Mouse (Mus musculus) megakaryocyte, adult 5-6 weeks (primary cell): Measurements from ENCODE around the gene Rnf215. TPM values are rescaled to one million over a fixed set of nuclear protein-coding genes. Genes with fewer than 3 reads are reported as not detected.
"Not testable (repeated sequence)": the region's sequence is repeated elsewhere in the genome, so short reads cannot be mapped to it uniquely, and the experiment has no call there.

Experiments used
- ATAC-seq: 2 replicates; pipeline ENCODE4 v1.8.0; 2016; ENCODE audit warnings: mild to moderate bottlenecking, inconsistent platforms; ENCODE audit not compliant: poor library complexity, severe bottlenecking
- total RNA-seq, 2 experiments: library from RNA; stranded (forward) in 1 of 2; stranded (reverse) in 1 of 2; fragments of 153-499, 151-499 nt in 1 of 2; fragments of 221-1000, 200-1000 nt in 1 of 2; gene quantifications; 2 replicates each; pipeline versions ENCODE4 v1.2.3 to v1.2.4; 2015 to 2017

The Rnf215 gene
- total RNA-seq, 2 experiments from 2014 or later = 6.3 to 14.8 TPM

DNA sequence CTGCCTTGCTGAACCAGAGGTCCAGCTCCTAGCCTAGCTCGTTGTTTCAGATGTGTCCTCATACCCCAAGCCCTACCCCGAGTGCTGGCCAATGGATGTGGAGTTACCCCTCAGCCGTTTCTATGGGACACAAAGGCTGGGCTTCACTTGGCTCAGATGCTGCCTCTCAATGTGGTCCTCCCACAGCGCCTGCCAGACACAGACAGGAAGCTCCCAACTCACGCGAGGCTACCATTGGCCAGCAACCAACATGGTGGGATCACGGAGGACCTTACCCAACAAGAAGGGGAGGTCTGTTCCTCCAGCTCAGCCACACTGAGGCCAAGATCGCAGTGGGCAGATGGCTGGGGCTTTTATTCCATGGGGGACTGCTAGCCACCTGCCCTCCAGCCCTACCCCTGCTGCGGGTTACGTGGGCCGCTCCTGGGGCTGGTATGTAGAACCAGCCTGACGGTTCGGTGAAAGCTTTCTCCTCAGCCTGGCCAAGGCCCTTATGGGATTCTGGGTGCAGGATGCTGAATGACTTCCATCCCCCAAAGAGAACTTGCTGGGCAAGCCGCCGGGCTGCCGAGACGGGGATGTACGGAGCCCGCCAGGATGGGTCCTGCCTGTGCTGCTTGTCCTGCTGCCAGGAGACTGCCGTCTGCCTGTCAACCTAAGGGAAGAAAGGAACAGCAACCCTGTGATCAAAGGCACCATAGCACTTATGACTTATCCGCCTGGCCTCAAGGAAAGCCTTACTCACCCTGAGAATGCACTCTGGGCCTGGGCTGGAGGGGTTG is 8.5 kb downstream of the Rnf215 start:
- no peak for ATAC-seq

DNA sequence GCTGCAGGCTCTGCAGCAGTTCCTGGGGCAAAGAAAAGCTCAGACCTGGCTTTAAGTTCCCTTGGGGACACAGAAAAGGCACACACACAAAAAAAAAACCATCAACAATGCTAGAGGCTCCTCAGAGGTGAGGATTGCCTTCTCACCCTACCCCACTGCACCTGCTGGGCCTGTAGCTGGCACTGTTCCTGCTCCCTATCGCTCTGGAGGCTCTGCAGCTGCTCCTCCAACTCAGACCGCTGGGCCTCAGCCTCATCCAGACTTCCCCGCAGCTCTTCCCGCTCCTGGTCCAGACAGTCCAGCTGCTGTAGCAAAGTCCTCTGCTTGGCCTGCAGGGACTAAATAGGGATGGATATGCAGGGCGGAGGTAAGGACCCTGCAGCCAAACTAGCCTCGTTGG is 11.4 kb downstream of the Rnf215 start:
- no peak for ATAC-seq

DNA sequence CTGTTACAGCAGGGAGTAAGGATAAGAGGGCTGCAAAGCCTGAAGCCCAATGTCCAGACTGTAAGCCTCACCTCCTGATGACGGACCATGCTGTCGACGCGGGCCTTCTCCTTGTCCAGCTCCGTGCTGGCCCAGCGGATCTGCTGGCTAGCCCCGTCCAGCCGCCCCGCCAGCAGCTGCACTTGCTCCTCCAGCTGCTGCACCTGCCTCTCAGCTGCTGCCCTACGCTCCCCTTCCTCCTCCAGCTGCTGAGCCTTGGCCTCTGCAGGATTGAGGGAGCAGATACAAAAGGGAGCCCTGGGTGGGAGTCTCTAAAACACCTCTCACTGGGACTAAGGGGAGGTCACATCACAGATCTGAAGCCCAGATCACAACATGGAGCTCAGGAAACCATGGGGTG is 12.1 kb downstream of the Rnf215 start:
- ATAC-seq = no peak

DNA sequence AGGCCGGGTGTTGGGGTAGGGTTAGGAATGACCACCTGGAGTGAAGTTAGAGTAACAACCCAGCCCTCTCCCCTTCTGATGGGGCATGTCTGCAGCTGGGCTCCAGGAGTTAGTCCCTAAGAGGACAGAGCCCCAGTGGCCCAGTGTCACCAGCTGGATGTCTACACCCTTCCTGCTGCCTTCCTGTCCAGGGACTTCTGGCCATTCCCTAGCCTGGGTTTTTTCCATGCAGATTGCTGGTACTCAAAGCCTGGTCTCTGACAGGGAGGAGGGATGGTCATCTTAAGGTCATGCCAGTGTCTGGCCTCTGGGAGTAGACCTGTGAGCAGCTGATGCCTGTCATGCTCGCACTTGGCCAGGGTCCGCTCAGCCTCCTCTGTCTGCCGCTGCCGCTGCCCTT is 13.1 kb downstream of the Rnf215 start:
- ATAC-seq = no peak

DNA sequence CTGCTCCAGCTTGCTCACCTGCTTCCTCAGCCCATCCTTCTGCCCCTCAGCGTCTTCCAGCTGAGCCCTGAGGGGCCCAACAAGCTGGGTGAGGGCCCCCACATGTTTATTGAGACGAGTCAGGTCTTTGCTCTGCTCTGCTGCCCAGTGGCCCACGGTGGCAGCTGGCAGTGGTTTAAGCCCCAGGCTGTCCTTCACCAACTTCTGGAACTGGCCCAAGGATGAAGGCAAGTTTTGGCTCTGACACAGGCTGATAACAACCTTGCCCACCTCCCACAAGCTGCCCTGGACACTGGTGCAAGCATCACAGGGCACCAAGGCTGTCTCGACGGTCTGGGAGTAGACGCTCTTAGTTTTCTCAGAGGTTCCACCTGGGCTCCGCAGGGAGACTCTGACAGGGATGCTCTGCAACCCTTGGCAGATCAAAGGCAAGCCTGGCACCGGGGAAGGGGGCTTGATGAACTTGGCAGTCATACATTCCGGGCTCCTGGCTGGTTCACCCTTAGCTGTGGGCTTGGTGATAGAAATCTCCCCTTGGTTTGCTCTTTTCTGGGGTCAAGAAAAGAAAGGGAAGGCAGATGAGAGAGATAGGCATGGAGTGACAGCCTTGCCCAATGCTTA is 13.6 kb downstream of the Rnf215 start:
- no peak for ATAC-seq

DNA sequence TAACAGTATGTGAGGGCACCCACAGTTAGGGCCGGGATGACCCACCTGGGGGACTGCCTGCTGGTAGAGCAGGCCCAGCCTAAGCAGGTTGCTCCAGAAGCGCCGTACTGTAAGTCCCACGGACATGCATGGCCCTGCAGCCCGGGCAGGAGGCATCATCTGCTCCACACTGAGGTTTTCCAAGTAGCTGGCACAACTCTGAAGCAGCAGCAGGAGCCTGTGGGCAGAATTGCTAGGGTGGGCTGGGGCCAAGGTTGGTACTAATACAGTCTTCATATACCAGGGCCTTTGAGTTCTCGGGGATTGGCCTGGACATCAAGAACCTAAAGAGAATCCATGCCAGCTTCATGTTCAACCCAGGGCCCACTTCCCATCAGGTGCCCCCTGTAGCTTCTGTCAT is 14.9 kb downstream of the Rnf215 start:
- no peak for ATAC-seq

DNA sequence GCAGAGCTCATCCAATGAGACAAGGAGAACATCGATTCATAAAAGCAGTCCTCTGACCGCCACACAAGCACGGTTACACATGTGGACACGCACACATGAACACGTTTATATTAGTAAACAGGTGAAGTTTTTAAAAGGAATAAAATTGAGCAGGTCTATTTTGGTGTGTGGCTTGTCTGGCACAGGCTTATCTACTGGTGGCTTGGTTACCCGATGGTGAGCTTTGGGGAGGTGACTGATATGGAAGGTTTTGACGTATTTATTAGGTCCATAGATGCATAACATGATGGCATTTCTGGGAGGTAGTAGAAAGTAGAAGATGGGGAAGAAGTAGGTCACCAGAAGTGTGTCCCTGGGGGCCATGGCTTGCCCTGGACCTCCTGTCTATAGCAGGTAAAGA is 18.7 kb downstream of the Rnf215 start:
- no peak for ATAC-seq

DNA sequence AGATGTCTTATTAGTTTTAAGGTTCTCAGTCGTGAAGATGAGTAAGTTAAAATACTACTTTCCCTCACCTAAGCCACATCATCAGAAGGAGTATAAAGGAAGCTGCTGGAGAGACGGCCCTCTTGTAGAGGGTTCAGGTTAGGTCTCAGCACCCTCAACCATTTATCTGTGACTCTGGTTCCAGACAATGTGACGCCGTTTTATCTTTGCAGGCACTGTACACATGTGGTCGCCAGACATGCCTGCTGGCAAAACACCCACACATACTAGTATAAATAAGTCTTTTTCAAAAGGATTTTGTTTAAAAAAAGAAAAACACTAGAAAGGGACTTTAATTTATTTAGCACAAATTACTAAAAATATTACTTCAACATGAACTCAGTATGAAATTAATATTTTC is 20.6 kb downstream of the Rnf215 start:
- ATAC-seq = no peak

DNA sequence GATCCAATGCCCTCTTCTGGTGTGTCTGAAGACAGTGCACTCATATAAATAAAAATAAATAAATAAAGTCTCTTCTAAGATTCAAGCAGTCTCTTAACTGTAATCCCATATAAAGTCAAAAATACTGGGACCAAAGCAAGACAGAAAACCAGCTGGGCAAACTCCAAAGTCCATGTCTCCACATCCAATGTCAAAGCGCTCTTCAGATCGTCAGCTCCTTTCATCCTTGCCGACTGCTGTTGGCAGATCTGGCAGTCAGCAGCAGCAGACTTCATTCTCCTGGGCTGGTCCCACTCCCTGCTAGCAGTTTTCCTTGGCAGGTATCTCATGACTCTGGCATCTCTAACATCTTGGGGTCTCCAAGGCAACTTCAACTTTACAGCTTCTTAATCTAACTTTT is 23.7 kb downstream of the Rnf215 start:
- ATAC-seq = no peak

DNA sequence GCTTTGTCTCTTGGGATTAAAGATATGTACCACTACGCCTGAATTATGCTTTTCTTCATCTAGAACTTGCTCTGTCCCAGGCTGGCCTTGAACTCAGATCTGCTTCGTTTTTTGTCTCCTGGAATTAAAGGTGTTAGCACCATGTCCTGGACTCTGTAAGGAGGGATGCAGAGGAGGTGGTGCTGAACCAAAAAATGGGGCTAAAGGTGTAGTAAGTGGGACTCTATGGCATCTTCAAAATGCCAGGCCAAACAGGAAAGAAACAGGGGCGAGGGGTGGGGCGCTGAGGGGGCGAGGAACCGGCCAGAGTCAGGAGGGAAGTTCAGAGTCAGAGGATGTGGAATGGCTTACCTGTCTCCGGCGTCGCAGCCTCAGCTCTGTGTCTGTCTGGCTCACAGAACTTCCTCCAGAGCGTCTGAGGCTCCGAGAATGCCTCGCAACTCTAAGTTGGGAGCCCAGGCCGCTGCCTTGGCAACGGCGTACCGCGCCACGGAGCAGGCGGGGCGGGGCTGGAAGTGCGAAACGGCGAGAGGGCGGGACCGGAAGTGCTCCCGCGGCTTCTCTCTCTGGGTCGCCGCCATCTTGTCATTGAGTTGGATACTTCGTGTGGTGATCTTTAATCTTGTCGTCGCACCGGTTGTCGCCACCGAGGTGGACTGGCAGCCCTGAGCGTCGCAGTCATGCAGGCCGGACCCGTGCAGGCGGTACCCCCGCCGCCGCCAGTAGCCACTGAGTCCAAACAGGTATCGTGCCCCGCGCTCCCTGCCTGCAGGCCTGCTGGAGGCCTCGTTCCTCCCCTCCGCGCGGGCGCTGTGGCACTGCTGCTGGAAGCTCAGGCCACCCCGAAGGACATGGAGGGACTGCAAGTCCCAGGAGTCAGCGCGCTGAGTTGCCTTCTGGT is 25.1 kb downstream of the Rnf215 start, which contains the start of the genes Ccdc157 and Sf3a1:
Gene Ccdc157, minus strand, starts transcription at position 486 of the 901 bp plus-strand sequence.
Gene Sf3a1, plus strand, starts transcription at position 543 of the 901 bp plus-strand sequence.
- peak; percentile 100 for ATAC-seq

DNA sequence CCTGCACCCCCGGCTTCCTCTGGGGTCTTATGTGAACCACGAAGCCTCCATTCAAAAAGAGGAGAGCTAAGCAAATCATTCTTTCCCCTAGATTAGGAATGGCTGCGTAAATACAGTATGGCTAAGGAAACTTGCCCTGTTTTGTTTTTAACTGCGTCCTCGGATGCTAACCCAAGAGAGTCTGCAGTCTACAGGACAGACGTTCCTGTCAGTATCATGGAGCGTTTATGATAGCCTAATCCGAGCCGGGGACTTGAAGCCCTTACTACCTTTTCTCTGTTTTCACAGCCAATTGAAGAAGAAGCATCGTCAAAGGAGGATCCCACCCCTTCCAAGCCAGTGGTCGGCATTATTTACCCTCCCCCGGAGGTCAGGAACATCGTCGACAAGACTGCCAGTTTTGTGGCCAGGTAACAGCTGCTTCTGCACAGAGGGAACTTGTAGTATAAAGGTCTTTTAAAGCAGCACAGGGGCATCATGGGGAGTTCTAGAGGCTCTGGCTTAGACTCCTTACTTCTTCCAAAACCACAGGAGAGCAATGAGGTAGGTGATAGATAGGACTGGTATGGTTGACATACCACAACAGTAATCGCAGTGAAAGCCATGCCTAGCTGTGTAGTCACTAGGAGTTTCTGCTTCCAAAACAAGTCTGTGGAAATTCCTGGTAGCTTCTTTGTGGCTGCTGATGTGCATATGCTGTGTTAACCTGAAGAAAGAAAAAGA is 25.9 kb downstream of the Rnf215 start:
- no peak for ATAC-seq

DNA sequence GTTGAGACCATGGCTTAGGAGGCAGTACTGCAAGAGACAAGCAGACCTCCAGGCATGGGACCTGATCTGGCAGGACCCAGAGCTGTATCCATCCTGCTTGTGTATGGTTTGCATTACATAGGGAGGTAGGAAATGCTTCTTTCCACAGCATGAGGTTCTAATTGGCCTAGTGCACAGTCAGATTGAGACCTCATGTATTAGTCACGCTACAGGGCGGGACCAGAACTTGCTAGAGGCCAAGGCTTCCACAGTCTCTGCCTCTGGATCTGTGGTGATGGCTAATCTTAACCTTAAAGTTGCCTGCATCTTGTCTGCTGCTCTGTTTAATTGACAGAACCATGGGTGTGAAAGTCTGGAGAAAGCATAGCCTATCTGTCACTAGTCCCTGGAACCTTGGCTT is 29.7 kb downstream of the Rnf215 start:
- ATAC-seq = no peak

DNA sequence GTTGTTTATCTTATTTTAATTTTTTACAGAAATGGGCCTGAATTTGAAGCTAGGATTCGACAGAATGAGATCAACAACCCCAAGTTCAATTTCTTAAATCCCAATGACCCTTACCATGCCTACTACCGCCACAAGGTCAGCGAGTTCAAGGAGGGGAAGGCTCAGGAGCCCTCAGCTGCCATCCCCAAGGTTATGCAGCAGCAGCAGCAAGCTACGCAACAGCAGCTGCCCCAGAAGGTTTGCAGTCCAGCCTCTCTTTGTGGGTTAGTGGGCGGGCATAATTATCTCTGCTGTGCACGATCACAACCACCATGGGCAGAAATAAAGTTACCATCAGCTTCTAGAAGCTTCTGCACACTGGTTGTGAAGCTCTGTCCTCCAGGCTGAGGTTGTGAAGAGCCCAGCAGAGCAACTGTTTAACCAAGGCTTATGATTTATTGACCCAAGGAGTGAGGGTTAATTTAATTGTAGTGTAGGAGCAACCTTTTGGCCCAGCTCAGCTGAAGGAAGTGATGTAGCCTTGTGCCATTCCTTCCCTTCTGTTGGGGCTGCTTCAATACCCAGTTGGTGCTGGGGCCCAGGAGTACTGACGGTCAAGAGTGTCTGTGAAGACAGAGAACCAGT is 31.6 kb downstream of the Rnf215 start:
- no peak for ATAC-seq

DNA sequence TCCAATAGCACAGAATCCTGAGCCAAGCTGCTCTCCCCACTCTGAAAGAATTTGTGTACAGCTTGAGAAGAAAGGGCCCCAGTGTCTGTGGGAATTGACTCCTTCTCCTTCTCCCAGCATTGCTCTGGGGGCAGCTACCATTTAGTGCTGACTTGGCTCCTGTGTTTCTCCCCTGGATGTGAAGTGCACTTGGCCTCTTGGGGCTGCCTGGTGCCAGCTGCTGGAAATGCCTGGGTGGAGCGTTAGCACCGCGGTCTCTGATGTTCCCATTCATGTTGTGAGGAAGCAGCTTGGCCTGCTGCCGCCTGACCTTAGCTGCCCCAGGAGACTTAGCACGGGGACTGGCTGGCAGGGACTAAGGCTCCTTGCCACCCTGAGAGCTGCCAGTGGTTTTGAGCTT is 39.6 kb downstream of the Rnf215 start:
- no peak for ATAC-seq

DNA sequence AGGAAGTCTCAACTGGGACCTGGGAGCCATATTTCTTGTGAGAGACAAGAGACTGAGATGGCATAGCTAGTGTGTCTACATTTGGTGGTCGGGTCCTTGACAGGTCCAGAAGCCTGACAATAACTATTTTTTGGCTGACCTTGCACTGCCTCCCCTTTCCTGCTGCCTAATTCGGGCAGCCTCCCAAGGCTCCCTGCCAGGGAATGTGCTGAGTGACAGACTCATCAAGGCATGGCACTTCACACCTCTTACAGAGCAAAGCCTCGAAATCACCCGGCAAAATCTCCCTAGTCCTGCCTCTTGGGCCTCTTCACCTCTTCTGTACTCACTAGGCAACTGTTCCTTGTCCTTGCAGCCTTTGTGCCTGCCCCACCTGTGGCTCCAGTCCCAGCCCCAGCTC is 42.7 kb downstream of the Rnf215 start:
- no peak for ATAC-seq

DNA sequence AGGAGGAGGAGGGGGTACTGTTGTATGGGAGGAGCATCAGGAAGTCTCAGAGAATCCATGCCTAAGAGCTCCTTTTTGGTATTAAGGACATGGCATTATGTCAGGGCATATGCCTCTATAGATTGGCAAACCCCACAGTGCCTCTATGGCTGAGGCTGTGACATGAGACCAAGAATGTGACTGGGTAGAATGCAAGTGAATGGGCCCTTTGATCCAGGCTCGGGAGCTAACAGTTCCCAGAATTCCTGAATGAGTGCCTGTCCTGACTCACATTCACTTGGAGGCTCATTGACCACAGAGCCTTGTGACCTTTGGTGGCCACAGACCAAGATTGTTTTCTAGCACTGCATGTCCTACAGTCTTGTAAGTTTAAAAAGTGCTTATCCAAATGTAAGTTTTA is 47.1 kb downstream of the Rnf215 start:
- no peak for ATAC-seq

DNA sequence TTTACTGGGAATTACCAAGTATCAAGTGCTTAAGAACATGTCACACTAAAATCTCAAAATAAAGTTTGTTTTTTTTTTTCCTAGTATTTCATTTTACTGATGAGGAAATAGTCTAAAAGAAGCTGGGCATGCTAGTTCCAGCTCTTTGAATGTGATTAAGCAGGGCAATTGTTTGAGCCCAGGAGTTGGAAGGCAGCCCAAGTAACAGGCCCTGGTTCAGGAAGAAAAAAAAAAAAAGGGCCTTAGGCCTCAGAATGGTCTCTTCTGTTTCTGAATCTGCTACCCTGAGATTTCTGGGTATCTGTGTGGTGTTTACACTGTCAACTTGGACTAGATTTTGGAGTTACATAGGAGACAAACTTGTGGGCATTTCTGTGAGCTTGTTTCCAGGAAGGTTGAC is 48.5 kb downstream of the Rnf215 start:
- ATAC-seq = no peak

DNA sequence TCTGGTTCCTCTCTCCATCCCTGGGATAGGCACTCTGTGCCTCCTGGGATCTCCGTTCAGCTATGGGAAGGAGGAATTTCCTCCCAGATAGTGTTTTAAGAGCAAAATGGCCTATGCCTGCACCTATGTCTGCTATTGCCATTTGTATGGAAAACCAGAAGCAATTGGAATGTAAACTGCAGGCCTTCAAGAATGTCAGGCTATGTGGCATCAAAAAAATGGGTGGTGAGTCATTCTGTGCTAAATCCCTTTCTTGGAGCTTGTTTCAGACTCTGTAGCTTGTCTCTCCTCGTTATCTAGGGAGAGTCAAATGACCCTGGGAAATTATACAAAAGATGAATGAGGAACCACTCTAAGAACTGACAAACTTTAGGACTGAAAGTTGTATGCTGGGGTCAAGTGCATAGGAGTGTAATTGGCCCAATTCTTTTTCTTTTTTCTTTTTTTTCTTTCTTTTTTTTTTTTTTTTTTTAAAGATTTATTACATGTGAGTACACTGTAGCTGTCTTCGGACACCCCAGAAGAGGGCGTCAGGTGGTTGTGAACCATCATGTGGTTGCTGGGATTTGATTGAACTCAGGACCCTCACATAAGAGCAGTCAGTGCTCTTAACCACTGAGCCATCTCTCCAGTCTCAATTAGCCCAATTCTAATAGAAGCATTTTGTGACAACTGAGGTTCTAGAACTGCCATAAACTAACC is 49.4 kb downstream of the Rnf215 start:
- no peak for ATAC-seq

DNA sequence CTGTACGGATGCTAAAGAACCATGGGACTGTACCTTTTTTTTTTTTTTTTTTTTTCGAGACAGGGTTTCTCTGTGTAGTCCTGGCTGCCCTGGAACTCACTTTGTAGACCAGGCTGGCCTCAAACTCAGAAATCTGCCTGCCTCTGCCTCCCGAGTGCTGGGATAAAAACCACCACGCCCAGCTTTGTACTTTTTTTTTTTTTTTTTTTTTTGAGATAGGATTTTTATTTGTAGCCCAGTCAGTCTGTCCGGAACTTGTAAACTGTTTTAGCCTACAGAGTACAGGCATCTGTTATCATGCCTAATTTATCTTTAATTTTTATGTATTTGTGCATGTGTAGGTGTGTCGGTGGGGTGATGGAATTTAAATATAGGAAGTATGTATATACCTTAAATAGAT is 50.5 kb downstream of the Rnf215 start:
- ATAC-seq = not testable (repeated sequence)
